Mouse (Mus musculus): ENCODE results near the gene Rab3a. TPM values are rescaled to one million over a fixed set of nuclear protein-coding genes. Genes with fewer than 3 reads are reported as not detected.

Rab3a gene
- polyA plus RNA-seq, 1 experiment: 34.9 TPM

GRCm38 (mm10) chr8:70786291-70787050 is 32.0 kb downstream of the Rab3a start:
- Histone ChIP-seq H3K36me3 (ENCODE audit: control insufficient read depth, insufficient read depth) (peaks cover 5% of the 10 kb centered on the region), H3K27me3 (ENCODE audit: control insufficient read depth, insufficient read depth, insufficient read length) (no peaks in the 10 kb centered on the region), H3K79me2 (ENCODE audit: control insufficient read depth, insufficient read depth) (peaks cover 7% of the 10 kb centered on the region), H3K4me2 (ENCODE audit: low read depth) (no peak overlapping the region), H3ac (ENCODE audit: control insufficient read depth, insufficient read length) (no peak overlapping the region), H3K4me3 (no peak overlapping the region)
- no peak for TF ChIP-seq TCF3 (IDR thresholded peaks at IDR 0.05; ENCODE audit: insufficient read length, low read depth)
- TF ChIP-seq CEBPB (IDR thresholded peaks at IDR 0.05; ENCODE audit: insufficient read depth, poor library complexity, severe bottlenecking): no peak
- no peak for TF ChIP-seq MYOG (IDR thresholded peaks at IDR 0.05; ENCODE audit: control insufficient read depth in 1 of 3, insufficient read depth in 1 of 3, insufficient read length in 2 of 3, low read depth in 2 of 3)
- no peak for TF ChIP-seq POLR2AphosphoS2 (IDR thresholded peaks at IDR 0.05; ENCODE audit: insufficient read length, low read depth)
- no peak for TF ChIP-seq REST (IDR thresholded peaks at IDR 0.05; ENCODE audit: insufficient read depth, insufficient read length)
- no peak for TF ChIP-seq MYOD1 (IDR thresholded peaks at IDR 0.05; ENCODE audit: control insufficient read depth in 1 of 3, insufficient read length in 2 of 3, low read depth in 2 of 3)
- TF ChIP-seq SRF (IDR thresholded peaks at IDR 0.05; ENCODE audit: control insufficient read depth, insufficient read length, low read depth): no peak
- TF ChIP-seq POLR2A (IDR thresholded peaks at IDR 0.05; ENCODE audit: insufficient read length, low read depth): no peak
- TF ChIP-seq USF1 (IDR thresholded peaks at IDR 0.05; ENCODE audit: low read depth): no peak
- TF ChIP-seq E2F4 (IDR thresholded peaks at IDR 0.05; ENCODE audit: insufficient read depth): no peak
- TF ChIP-seq MAX (IDR thresholded peaks at IDR 0.05; ENCODE audit: low read depth): no peak
- TF ChIP-seq TCF12 (IDR thresholded peaks at IDR 0.05; ENCODE audit: insufficient read depth, poor library complexity, severe bottlenecking): no peak

GRCm38 (mm10) chr8:70787051-70787445 is 32.6 kb downstream of the Rab3a start:
- Histone ChIP-seq H3ac (ENCODE audit: control insufficient read depth, insufficient read length) (no peak overlapping the region), H3K27me3 (ENCODE audit: control insufficient read depth, insufficient read depth, insufficient read length) (no peaks in the 10 kb centered on the region), H3K36me3 (ENCODE audit: control insufficient read depth, insufficient read depth) (peaks cover 5% of the 10 kb centered on the region), H3K79me2 (ENCODE audit: control insufficient read depth, insufficient read depth) (peaks cover 13% of the 10 kb centered on the region), H3K4me3 (no peak overlapping the region), H3K4me2 (ENCODE audit: low read depth) (no peak overlapping the region)
- no peak for TF ChIP-seq E2F4 (IDR thresholded peaks at IDR 0.05; ENCODE audit: insufficient read depth)
- TF ChIP-seq SRF (IDR thresholded peaks at IDR 0.05; ENCODE audit: control insufficient read depth, insufficient read length, low read depth): no peak
- TF ChIP-seq MYOG (IDR thresholded peaks at IDR 0.05; ENCODE audit: control insufficient read depth in 1 of 3, insufficient read depth in 1 of 3, insufficient read length in 2 of 3, low read depth in 2 of 3): no peak
- no peak for TF ChIP-seq CEBPB (IDR thresholded peaks at IDR 0.05; ENCODE audit: insufficient read depth, poor library complexity, severe bottlenecking)
- TF ChIP-seq TCF3 (IDR thresholded peaks at IDR 0.05; ENCODE audit: insufficient read length, low read depth): no peak
- no peak for TF ChIP-seq USF1 (IDR thresholded peaks at IDR 0.05; ENCODE audit: low read depth)
- no peak for TF ChIP-seq MYOD1 (IDR thresholded peaks at IDR 0.05; ENCODE audit: control insufficient read depth in 1 of 3, insufficient read length in 2 of 3, low read depth in 2 of 3)

GRCm38 (mm10) chr8:70787941-70788667 is 33.6 kb downstream of the Rab3a start:
- Histone ChIP-seq H3ac (ENCODE audit: control insufficient read depth, insufficient read length) (no peak overlapping the region), H3K27me3 (ENCODE audit: control insufficient read depth, insufficient read depth, insufficient read length) (no peaks in the 10 kb centered on the region), H3K4me3 (no peak overlapping the region), H3K4me2 (ENCODE audit: low read depth) (no peak overlapping the region), H3K79me2 (ENCODE audit: control insufficient read depth, insufficient read depth) (peaks cover 15% of the 10 kb centered on the region), H3K36me3 (ENCODE audit: control insufficient read depth, insufficient read depth) (peaks cover 5% of the 10 kb centered on the region)
- TF ChIP-seq REST (IDR thresholded peaks at IDR 0.05; ENCODE audit: insufficient read depth, insufficient read length): no peak

- H3K79me2 ChIP-seq (ENCODE audit: control insufficient read depth, insufficient read depth): peaks cover 15% of the 10 kb centered on the region
- H3K4me2 ChIP-seq (ENCODE audit: low read depth): no peak overlapping the region
- no peak overlapping the region for H3K4me3 ChIP-seq
- no peak overlapping the region for H3ac ChIP-seq (ENCODE audit: control insufficient read depth, insufficient read length)
- no peaks in the 10 kb centered on the region for H3K27me3 ChIP-seq (ENCODE audit: control insufficient read depth, insufficient read depth, insufficient read length)
- H3K36me3 ChIP-seq (ENCODE audit: control insufficient read depth, insufficient read depth): peaks cover 5% of the 10 kb centered on the region
- no peak for TF ChIP-seq SRF (IDR thresholded peaks at IDR 0.05; ENCODE audit: control insufficient read depth, insufficient read length, low read depth)
- TF ChIP-seq MYOD1 (IDR thresholded peaks at IDR 0.05; ENCODE audit: control insufficient read depth in 1 of 3, insufficient read length in 2 of 3, low read depth in 2 of 3): peak in 1 of 3 experiments; percentile 39
These were observed 34.6 kb downstream of the Rab3a start for GRCm38 (mm10) chr8:70789046-70789445.

- H3K4me2 ChIP-seq (ENCODE audit: low read depth): peak overlapping the region; percentile 72
- peaks cover 3% of the 10 kb centered on the region for H3K36me3 ChIP-seq (ENCODE audit: control insufficient read depth, insufficient read depth)
- no peak overlapping the region for H3ac ChIP-seq (ENCODE audit: control insufficient read depth, insufficient read length)
- H3K27me3 ChIP-seq (ENCODE audit: control insufficient read depth, insufficient read depth, insufficient read length): no peaks in the 10 kb centered on the region
- H3K4me3 ChIP-seq: peak overlapping the region; percentile 25
- TF ChIP-seq SRF (IDR thresholded peaks at IDR 0.05; ENCODE audit: control insufficient read depth, insufficient read length, low read depth) (no peak), MYOG (IDR thresholded peaks at IDR 0.05; ENCODE audit: control insufficient read depth in 1 of 3, insufficient read depth in 1 of 3, insufficient read length in 2 of 3, low read depth in 2 of 3) (no peak), CEBPB (IDR thresholded peaks at IDR 0.05; ENCODE audit: insufficient read depth, poor library complexity, severe bottlenecking) (no peak)
- peaks cover 15% of the 10 kb centered on the region for H3K79me2 ChIP-seq (ENCODE audit: control insufficient read depth, insufficient read depth)
These were observed 36.4 kb downstream of the Rab3a start for GRCm38 (mm10) chr8:70790846-70791245.

Measured in myocyte (in vitro differentiated cells).